ENCODE assay signal across 23 mouse cellular contexts in genomic region chr4:125172736-125173135, GRCm38 (mm10). TPM values are rescaled to one million over a fixed set of nuclear protein-coding genes. Genes with fewer than 3 reads are reported as not detected.
"Had no signal": no experiment of that assay in that cellular context is flagged by ENCODE, and none has a peak within 500 bp of the region (broad histone marks: within the 10 kb centered on the region; RNA-seq: fewer than 3 reads in every experiment).

No protein-coding gene starts in this region.

- ATAC-seq: hindbrain, postnatal 0 days; inflammation-experienced regulatory T-cells, adult 6 months; intestine, embryonic 16.5 days; liver, postnatal 0 days; lung, postnatal 0 days; midbrain, embryonic 13.5 days; midbrain, embryonic 16.5 days had no signal

- H3K27ac ChIP-seq: hindbrain, postnatal 0 days; kidney, postnatal 0 days; layer of hippocampus, adult 2 months; limb, embryonic 12.5 days; limb, embryonic 15.5 days; liver, embryonic 14.5 days; macrophage; midbrain, embryonic 13.5 days had no signal

- H3K36me3 ChIP-seq: limb, embryonic 12.5 days; limb, embryonic 15.5 days; midbrain, embryonic 13.5 days had no signal

- H3K4me2 ChIP-seq: limb, embryonic 12.5 days; limb, embryonic 15.5 days; liver, embryonic 11.5 days; lung, embryonic 14.5 days; midbrain, embryonic 13.5 days had no signal

- H3K9me3 ChIP-seq: limb, embryonic 12.5 days; limb, embryonic 15.5 days; midbrain, embryonic 13.5 days had no signal

- H3K4me1 ChIP-seq: limb, embryonic 15.5 days had no signal

- H3K9ac ChIP-seq: limb, embryonic 12.5 days; limb, embryonic 15.5 days; liver, embryonic 14.5 days; liver, postnatal 0 days; lung, embryonic 14.5 days; midbrain, embryonic 13.5 days had no signal

- H3K4me3 ChIP-seq: layer of hippocampus, adult 2 months; limb, embryonic 12.5 days; limb, embryonic 15.5 days; midbrain, embryonic 13.5 days; myocyte had no signal

- DNase-seq: kidney, adult 18-20 months; kidney, postnatal 25 days; layer of hippocampus, adult 9-11 months; layer of hippocampus, postnatal 36 days; liver, postnatal 0 days; lung, embryonic 14.5 days; thymus, adult 2 months; thymus, postnatal 14 days; thymus, postnatal 4 days had no signal

- H3K27me3 ChIP-seq: limb, embryonic 15.5 days had no signal

RNA-seq across cellular contexts. Expression of gene Zc3h12a, which starts 45.1 kb away (rescaled TPM):
- total RNA-seq: hindbrain, postnatal 0 days had no signal
- polyA plus RNA-seq: midbrain, embryonic 16.5 days had no signal
